Mouse (Mus musculus) gastrocnemius, adult 8-10 months (tissue): ENCODE data around the gene Ufd1. TPM values are rescaled to one million over a fixed set of nuclear protein-coding genes. Genes with fewer than 3 reads are reported as not detected.

Experiments used
- DNase-seq, 2 experiments: peaks; one replicate each; pipeline ENCODE4 v3.0.0; 2022; ENCODE audit warnings: low spot score in 2 of 2
- total RNA-seq, 4 experiments: library from RNA; stranded (reverse); gene quantifications; 2 replicates each; pipeline ENCODE4 v1.2.4; 2022

The Ufd1 gene
- total RNA-seq, 4 experiments from 2014 or later = 42.1 to 47.5 (median 45.9) TPM

- DNase-seq = no peak
Measured at GRCm38 (mm10) chr16:18884044-18884443, 72.5 kb downstream of the Ufd1 start.

Other genes starting within 250 kb of the Ufd1 start
- gene Tbx1, start 221.1 kb upstream of the Ufd1 start, total RNA-seq = 1 to 10 TPM; 3.0 to 5.8 (median 3.9) TPM
- not detected for gene Gp1bb, start 189.4 kb upstream of the Ufd1 start, total RNA-seq
- under 1 TPM in 3 of 4 experiments, not detected in 1; 0.29 to 0.48 (median 0.47) TPM for gene Gm49601, start 185.4 kb upstream of the Ufd1 start, total RNA-seq
- 1 to 10 TPM; 1.7 to 2.7 (median 2.3) TPM for gene Sept5, start 181.8 kb upstream of the Ufd1 start, total RNA-seq
- 1 to 10 TPM; 4.7 to 6.7 (median 5.6) TPM for gene Cldn5, start 34.9 kb upstream of the Ufd1 start, total RNA-seq
- 1 to 10 TPM; 1.4 to 3.1 (median 1.8) TPM for gene Cdc45, start 208 bp downstream of the Ufd1 start, total RNA-seq
- gene 2510002D24Rik, start 24.8 kb downstream of the Ufd1 start, total RNA-seq = 10 to 100 TPM; 15.7 to 19.6 (median 17.1) TPM
- gene Gm28539, start 24.8 kb downstream of the Ufd1 start, total RNA-seq = 1 to 10 TPM in 1 of 4 experiments, under 1 TPM in 1, not detected in 2; 0.48 to 3.1 TPM
- gene Mrpl40, start 65.1 kb downstream of the Ufd1 start, total RNA-seq = 10 to 100 TPM; 35.2 to 43.2 (median 39.6) TPM
- 10 to 100 TPM; 22.3 to 40.6 (median 27.0) TPM for gene Hira, start 65.3 kb downstream of the Ufd1 start, total RNA-seq